Mouse (Mus musculus) hindbrain, postnatal 0 days (tissue): ENCODE data around the gene Zfp536. TPM values are rescaled to one million over a fixed set of nuclear protein-coding genes. Genes with fewer than 3 reads are reported as not detected.

Experiments used
- ATAC-seq: fragments of 200-750 bp; cut with Nextera tagmentation; 2 replicates; pipeline ENCODE4 v1.8.0; 2017; ENCODE audit warnings: mild to moderate bottlenecking, moderate TSS enrichment, moderate library complexity
- DNase-seq: peaks from one replicate; pipeline ENCODE4 v3.0.0-alpha.2; 2015; ENCODE audit warnings: low spot score
- H3K27ac ChIP-seq: fragments of 300-500 bp; sonication (generic); 2 replicates; pipeline ENCODE4 v1.5.1; 2014; ENCODE audit warnings: mild to moderate bottlenecking
- H3K27me3 ChIP-seq: fragments of 300-500 bp; sonication (generic); 2 replicates; pipeline ENCODE4 v1.6.1; 2014; ENCODE audit warnings: low read length, mixed read lengths; ENCODE audit not compliant: insufficient read depth
- H3K36me3 ChIP-seq: fragments of 300-500 bp; sonication (generic); 2 replicates; pipeline ENCODE4 v1.6.1; 2014; ENCODE audit warnings: low read length, mixed read lengths; ENCODE audit not compliant: insufficient read depth
- H3K4me1 ChIP-seq: fragments of 300-500 bp; sonication (generic); 2 replicates; pipeline ENCODE4 v1.6.1; 2014; ENCODE audit warnings: antibody characterized with exemption, low read length, mixed read lengths; ENCODE audit not compliant: insufficient read depth
- H3K4me2 ChIP-seq: fragments of 300-500 bp; sonication (generic); 2 replicates; pipeline ENCODE4 v1.6.1; 2014; ENCODE audit warnings: low read depth, mild to moderate bottlenecking, low read length, moderate library complexity, mixed read lengths
- H3K4me3 ChIP-seq: fragments of 300-500 bp; sonication (generic); 2 replicates; pipeline ENCODE4 v1.5.1; 2014; ENCODE audit warnings: low read length
- H3K9ac ChIP-seq: fragments of 300-500 bp; sonication (generic); replicated peaks from 2 replicates; pipeline ENCODE4 v1.6.1; 2014; ENCODE audit warnings: mild to moderate bottlenecking, low read length, moderate library complexity, mixed read lengths
- H3K9me3 ChIP-seq: fragments of 300-500 bp; sonication (generic); 2 replicates; pipeline ENCODE4 v1.6.1; 2016; ENCODE audit warnings: low read length, mixed read lengths
- CTCF ChIP-seq: IDR thresholded peaks from 2 replicates; pipeline ENCODE4 v1.5.1; 2016; ENCODE audit warnings: antibody characterized with exemption, control low read depth, low read depth
- WGBS: fragments of 180-500 bp; shearing (Covaris S2); extraction: QIAGEN DNeasy Blood & Tissue Kit; methylation state at CpG from one replicate; pipeline ENCODE4 v1.1.7; 2014; 5-methylcytosine and 5-hydroxymethylcytosine counted together
- polyA plus RNA-seq: library from polyadenylated mRNA; unstranded; fragments of >200 nt; fragmentation: Nextera tagmentation; extraction: Ambion mirVana; gene quantifications from 2 replicates; pipeline ENCODE4 v1.2.1, GENCODE M21; 2015
- total RNA-seq: library from RNA; depleted of rRNA; stranded (reverse); fragments of >200 nt; gene quantifications from 2 replicates; pipeline ENCODE4 v1.2.3, GENCODE M21; 2014

Zfp536 gene
- total and polyA plus RNA-seq, 2 experiments from 2014 or later, result 32.6 to 74.1 TPM

DNA sequence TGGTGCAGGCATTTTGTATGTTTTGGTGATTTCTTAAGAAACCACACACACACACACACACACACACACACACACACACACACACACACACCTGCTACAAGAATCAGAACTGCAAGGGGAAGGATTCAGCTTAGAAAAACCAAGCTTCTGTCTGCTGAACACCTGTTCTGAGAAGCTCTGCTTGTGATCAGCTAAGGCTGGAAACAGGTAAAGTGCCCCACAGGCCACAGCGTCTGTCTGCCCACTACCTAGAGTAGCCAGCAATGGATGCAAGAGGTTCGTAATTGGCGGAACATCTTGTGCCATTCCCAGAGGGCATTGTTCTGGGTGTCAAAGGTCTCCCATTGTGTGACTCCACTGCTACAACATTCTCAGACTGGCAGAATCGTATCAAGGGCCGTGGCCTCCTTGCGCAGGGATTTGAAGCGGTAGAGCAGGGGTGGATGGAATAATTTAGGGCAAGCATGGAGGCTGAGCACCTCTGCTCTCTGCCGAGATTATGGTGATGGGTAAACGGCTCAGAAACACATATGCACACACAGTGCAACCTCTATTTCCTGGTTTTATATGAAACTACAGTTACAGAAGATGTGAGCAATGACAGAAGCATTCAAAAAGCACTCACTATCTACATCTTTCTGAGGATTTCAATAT lies 170.4 kb downstream of the Zfp536 start:
- H3K36me3 ChIP-seq, result no peaks in the 10 kb centered on the region
- H3K27ac ChIP-seq, result no peak overlapping the region
- H3K27me3 ChIP-seq, result no peaks in the 10 kb centered on the region
- no peak for DNase-seq
- no peak for TF ChIP-seq CTCF
- no peak overlapping the region for H3K9ac ChIP-seq
- no peaks in the 10 kb centered on the region for H3K4me1 ChIP-seq
- no peaks in the 10 kb centered on the region for H3K9me3 ChIP-seq
- WGBS, result 22% methylated on average over 9 of the region's 9 CpGs
- H3K4me2 ChIP-seq, result no peak overlapping the region
- ATAC-seq, result no peak
- no peak overlapping the region for H3K4me3 ChIP-seq

DNA sequence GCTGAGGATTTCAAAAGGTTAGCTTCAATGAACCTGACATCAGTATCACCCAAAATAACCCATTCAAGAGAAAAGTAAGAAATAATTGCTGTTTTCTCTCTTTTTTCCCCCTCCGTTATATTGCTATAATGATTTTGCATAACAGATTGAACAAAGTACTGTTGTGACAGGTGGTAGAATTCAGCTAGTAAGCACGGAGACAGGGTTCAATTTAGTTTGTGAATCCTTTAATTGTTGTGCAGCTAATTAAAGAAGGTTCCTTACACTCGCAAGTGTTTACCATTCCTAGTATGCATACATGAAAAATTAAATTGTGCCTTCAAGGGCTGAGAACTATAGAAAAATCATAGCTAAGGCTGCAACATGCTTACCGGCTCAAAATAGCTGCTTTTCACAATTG lies 173.1 kb downstream of the Zfp536 start:
- no peak for ATAC-seq
- Histone ChIP-seq H3K36me3 (no peaks in the 10 kb centered on the region), H3K27ac (no peak overlapping the region), H3K4me1 (no peaks in the 10 kb centered on the region), H3K4me2 (no peak overlapping the region), H3K9me3 (no peaks in the 10 kb centered on the region), H3K27me3 (no peaks in the 10 kb centered on the region), H3K4me3 (no peak overlapping the region), H3K9ac (no peak overlapping the region)
- WGBS, result 58% methylated on average over 4 of the region's 4 CpGs
- no peak for TF ChIP-seq CTCF
- DNase-seq, result no peak

DNA sequence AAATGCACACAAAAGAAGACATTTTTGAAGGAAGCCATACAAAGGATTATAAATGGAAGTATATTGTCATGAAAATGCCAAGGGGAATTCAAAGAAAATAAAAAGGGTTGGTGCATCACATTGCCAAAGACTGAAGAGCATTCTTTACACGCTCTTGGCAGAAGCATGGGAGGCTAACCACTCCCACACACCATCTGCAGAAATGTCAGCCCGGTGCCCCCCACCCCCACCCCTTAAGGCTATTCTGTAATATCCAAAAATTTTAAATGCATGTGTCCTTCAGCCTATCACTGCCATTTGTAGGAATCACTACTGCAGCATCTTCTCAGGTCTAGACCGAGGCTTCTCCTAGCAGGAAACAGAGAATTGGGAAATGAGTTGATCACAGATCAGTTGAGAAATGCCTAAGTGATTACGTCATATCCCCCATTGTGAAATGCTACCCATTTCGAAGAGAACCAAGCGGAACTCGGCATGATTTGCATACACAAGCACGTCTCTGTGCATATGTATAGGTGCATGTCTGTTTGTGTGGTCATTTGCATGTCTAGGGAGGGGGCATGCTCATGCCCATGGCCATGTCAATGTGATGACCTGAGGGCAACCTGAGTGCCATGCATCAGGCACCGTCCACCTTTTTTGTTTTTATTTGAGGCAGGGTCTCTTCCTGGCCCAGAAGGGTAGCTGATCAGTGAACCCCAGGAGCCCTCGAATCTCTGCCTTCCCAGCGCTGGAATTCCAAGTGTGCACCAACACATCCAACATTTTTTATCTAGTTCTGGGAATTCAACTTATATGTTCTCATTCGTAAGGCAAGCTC lies 179.0 kb downstream of the Zfp536 start:
- Histone ChIP-seq H3K27ac (no peak overlapping the region), H3K4me2 (no peak overlapping the region), H3K36me3 (no peaks in the 10 kb centered on the region), H3K9me3 (no peaks in the 10 kb centered on the region), H3K4me1 (no peaks in the 10 kb centered on the region), H3K4me3 (no peak overlapping the region), H3K9ac (no peak overlapping the region), H3K27me3 (no peaks in the 10 kb centered on the region)
- ATAC-seq (no peak), DNase-seq (peak; percentile 18)
- 56% methylated on average over 12 of the region's 12 CpGs for WGBS
- no peak for TF ChIP-seq CTCF

DNA sequence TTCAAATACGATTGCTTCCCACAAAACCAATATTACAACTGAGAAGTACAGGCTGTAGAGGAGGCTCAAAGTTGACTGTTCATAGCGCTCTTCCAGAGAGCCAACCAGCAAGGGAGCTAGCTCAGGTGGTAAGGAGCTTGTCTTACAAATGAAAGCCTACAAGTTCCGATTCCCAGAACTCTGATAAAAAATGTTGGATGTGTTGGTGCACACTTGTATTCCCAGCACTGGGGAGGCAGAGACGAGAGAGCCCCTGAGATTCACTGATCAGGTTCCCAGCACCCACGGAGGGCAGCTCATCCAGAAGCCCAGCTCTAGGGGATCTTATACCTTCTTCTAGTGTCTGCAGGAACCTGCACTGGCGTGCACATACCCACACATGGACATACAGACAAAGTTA lies 179.9 kb downstream of the Zfp536 start:
- no peak overlapping the region for H3K9ac ChIP-seq
- no peak overlapping the region for H3K27ac ChIP-seq
- DNase-seq, result no peak
- no peaks in the 10 kb centered on the region for H3K36me3 ChIP-seq
- ATAC-seq, result no peak
- H3K27me3 ChIP-seq, result no peaks in the 10 kb centered on the region
- TF ChIP-seq CTCF, result no peak
- H3K4me1 ChIP-seq, result no peaks in the 10 kb centered on the region
- H3K4me3 ChIP-seq, result no peak overlapping the region
- 97% methylated on average over 6 of the region's 6 CpGs for WGBS
- no peaks in the 10 kb centered on the region for H3K9me3 ChIP-seq
- no peak overlapping the region for H3K4me2 ChIP-seq

DNA sequence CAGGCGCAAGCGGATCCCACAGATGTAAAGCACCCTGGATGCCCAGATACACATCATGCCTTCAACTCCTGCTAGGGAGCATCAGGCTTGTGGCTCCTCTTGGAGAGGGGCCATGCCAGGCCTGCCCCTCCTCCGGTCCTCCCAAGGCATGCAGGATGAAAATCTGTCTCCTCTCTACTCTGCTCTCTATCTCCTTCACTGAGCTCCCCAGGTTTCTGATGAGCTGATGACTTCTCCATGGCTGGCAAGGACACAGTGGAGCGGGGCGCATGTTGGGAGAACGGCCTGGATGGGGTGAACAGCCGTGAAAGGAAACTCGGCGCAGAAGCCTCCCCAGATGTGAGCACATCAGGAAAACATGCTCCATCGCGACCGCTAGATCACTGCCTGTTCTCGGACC lies 186.7 kb downstream of the Zfp536 start:
- ATAC-seq (no peak), DNase-seq (no peak)
- Histone ChIP-seq H3K36me3 (no peaks in the 10 kb centered on the region), H3K4me2 (no peak overlapping the region), H3K4me1 (no peaks in the 10 kb centered on the region), H3K27me3 (no peaks in the 10 kb centered on the region), H3K9me3 (no peaks in the 10 kb centered on the region), H3K4me3 (no peak overlapping the region), H3K9ac (no peak overlapping the region), H3K27ac (no peak overlapping the region)
- no peak for TF ChIP-seq CTCF
- 81% methylated on average over 13 of the region's 13 CpGs for WGBS

DNA sequence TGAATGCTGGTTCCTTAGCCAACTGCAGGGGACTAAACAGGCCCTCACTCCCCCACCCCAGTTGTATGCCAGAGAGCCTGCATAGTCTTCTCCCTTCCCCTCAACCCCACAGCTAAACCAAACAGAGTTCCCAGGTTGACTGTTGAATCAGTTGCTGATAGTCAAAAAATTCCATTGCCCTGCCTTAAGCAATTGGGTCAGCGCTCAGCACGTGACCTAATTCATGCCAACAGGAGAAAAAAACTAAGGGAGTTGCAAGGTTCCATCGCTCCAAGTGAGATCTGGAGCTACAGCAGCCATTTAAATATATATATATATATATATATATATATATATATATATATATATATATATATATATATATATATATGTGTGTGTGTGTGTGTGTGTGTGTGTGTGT lies 192.2 kb downstream of the Zfp536 start:
- H3K4me2 ChIP-seq, result no peak overlapping the region
- ATAC-seq (no peak), DNase-seq (no peak)
- no peaks in the 10 kb centered on the region for H3K27me3 ChIP-seq
- H3K9me3 ChIP-seq, result no peaks in the 10 kb centered on the region
- no peaks in the 10 kb centered on the region for H3K36me3 ChIP-seq
- TF ChIP-seq CTCF, result no peak
- H3K9ac ChIP-seq, result no peak overlapping the region
- 90% methylated on average over 3 of the region's 3 CpGs for WGBS
- no peaks in the 10 kb centered on the region for H3K4me1 ChIP-seq
- no peak overlapping the region for H3K4me3 ChIP-seq
- H3K27ac ChIP-seq, result no peak overlapping the region

DNA sequence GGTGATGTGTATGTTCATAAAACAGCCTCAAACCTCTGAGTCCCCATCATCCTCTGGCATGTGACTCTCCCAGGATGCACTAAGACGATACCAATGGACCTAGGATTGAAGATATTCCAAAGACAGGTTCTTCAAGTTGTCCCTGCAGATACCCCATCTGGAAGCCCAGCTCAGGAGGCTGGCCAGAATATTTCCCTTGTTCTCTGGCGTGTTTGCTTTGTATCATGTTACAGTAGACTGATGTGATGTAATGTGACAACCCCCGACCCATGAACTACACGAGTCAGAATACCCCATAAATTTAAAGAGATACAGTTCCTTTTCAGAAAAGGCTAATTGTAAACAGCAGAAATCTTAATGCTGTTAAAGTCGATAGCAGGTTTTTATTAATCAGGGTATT lies 192.9 kb downstream of the Zfp536 start:
- H3K9ac ChIP-seq, result no peak overlapping the region
- H3K27me3 ChIP-seq, result no peaks in the 10 kb centered on the region
- no peak for DNase-seq
- no peak for TF ChIP-seq CTCF
- no peaks in the 10 kb centered on the region for H3K9me3 ChIP-seq
- no peaks in the 10 kb centered on the region for H3K4me1 ChIP-seq
- ATAC-seq, result no peak
- no peak overlapping the region for H3K27ac ChIP-seq
- no peak overlapping the region for H3K4me2 ChIP-seq
- WGBS, result 75% methylated on average over 5 of the region's 5 CpGs
- H3K36me3 ChIP-seq, result no peaks in the 10 kb centered on the region
- H3K4me3 ChIP-seq, result no peak overlapping the region
